Mouse (Mus musculus): ENCODE results near the gene Parp9.
"Not testable (repeated sequence)": the region's sequence is repeated elsewhere in the genome, so short reads cannot be mapped to it uniquely, and the experiment has no call there.

Parp9 gene

DNA sequence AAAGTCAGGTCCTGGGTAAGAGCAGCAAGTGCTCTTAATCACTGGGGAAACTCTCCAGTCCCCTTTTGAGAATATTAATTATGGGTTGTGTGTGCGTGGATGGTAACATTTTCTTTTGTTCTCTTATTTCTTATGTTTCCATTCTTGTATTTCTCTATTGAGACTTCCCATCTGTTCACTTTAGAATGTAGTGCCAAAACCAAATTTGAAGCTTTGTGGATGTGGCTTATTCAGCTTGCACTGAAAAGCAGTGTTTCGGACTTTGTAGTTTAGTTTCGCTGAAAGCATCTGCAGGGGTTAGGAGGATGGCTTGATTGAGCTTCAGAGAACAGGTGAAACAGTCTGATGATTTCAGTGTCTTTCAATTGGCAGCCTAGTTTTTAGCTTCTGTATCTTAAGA is 55.0 kb downstream of the Parp9 start:
- DNase-seq (ENCODE audit: low spot score in 2 of 2), result peak in 1 of 2 experiments; percentile 8

DNA sequence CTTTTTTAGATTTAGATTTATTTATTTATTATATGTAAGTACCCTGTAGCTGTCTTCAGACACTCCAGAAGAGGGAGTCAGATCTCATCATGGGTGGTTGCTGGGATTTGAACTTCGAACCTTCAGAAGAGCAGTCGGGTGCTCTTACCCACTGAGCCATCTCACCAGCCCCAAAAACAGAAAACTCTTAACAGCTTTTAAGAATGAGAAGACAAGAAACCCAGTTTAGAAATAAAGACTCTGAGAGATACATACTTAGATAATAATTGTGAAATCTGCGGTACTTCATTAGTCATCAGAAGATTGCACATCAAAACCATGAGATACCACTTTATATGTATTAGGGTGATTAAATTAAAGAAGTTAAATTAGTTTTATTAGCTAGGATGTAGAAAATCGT is 60.6 kb downstream of the Parp9 start:
- not testable (repeated sequence) for DNase-seq (ENCODE audit: low spot score in 2 of 2)

DNA sequence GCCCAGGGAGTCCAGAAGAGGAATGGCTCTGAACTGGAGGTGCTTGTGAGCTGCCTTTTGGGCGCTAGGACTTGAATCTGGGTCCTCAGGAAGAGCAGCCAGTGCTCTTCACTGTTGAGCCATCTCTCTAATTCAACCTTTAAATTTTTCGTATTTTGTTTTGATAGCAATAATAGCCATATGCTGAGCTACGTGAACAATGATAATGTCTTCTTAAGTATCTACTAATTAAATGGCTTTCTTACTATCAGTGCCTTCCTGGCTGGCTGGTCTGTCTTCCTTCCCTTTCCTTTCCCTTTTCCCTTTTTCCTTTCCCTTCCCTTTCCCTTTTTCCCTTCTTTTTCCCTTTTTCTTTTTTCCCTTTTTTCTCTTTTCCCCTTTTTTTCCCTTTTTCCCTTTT is 70.1 kb downstream of the Parp9 start:
- DNase-seq (ENCODE audit: low spot score in 2 of 2), result no peak

DNA sequence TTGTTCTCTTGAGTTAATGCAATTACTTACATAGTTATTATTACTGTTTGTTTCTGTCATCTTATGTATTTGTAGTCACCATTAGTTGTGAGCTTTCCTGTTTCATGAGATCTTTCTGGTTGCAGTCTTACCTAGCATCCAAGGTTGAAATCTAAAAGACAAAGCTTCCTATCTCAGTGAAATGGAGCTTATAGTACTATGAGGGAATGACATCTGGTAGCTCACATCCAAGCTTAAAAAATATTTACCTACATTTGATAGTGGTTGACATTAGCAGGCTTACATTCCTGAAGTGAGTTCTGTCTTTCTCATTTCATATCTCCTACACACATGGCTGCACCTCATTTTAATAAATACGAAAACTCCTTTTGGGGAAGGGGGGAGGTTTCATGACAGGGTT is 78.1 kb downstream of the Parp9 start:
- no peak for DNase-seq (ENCODE audit: low spot score in 2 of 2)

Data from frontal cortex, postnatal 36 days (tissue).